Mouse (Mus musculus): ENCODE measurements around the gene Gsg1l.

The Gsg1l gene

DNA sequence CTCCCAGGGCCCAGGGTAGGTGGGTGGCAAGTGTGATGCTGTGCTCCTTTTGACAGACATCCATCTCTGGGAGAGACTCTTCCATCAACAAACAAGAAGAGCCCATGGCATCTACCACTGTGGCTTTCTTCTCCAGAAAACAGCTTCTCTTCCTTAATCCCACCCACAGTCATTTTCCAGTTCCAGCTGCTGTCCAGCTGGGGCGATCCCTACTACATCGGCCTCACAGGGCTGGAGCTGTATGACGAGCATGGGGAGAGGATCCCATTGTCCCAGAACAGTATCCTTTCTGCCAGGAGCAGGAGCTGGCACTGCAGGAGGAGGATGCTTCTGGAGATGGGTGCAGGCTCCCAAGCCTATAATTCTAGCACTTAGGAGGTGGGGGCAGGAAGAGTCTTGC, 213.6 kb downstream of the Gsg1l start:
- no peak for DNase-seq (ENCODE audit: inconsistent ontology term)

DNA sequence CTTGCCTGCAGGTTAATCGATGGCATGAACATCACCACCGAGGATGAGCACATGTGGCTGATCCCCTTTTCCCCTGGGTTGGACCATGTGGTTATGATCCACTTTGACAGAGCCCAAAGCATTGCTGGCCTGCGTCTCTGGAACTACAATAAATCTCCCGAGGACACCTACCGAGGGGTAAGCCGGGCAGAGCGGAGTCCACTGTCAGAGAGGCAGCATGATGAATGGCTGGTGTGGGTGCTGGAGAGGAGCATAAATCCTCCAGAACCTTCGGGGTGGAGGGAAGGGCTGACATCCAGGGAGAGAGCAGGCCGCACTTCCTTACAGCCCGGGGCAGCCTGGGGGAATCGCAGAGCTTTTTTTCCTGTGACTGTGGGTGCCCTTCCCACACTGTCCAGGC, 217.0 kb downstream of the Gsg1l start:
- no peak for DNase-seq (ENCODE audit: inconsistent ontology term)

DNA sequence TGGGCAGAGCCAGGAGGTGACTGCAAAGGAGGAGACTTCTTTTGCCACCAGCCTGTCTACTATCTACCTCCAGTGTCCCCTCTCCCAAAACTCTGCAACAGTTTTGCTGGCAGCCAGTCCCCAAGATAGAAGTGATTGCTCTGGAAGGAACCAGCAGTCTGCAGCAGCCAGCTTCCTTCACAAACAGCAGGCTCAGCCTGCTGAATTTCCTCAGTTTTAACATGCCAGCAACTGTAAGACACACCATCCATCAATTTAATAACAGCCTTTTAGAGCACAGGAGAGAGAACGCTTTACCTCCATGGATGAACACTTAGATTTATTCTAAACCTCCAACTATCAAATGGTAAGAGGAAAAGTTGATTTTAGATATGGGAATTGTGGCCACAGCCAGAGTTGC, 218.2 kb downstream of the Gsg1l start:
- no peak for DNase-seq (ENCODE audit: inconsistent ontology term)

DNA sequence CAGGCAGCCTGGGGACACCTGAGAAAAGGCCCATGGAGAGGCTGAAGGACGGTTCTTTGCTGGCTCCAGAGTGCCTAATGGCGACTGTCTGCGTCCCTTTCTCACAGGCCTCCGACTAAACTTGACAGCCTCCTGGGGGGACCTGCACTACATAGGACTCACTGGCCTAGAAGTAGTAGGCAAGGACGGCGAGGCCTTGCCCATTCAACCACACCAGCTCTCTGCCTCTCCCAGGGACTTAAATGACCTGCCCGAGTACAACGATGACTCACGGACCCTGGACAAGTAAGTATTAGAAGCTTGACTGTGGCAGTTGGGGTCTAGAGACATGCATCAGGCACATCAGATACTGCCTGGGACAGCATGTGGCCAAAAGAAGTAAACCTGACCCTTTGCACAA, 221.8 kb downstream of the Gsg1l start:
- no peak for DNase-seq (ENCODE audit: inconsistent ontology term)

DNA sequence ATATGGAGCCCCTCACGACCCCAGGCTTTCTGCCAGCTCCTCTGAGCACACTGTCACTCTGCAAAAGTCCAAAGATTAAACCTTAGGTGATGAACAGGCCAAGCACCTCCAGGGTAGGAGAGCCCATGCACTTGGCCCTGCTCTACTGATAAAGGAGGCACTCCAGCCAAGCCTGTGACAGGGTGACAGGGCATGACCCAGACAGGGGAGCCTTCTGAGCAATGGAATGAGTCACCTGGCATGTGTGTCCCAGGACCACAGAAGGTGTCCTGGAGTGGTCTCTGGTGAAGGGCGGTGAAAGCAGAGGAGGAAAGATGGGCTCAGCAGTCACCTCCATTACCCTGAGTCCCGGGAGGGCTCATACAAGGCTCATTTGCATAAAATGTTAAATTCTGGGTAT, 222.6 kb downstream of the Gsg1l start:
- no peak for DNase-seq (ENCODE audit: inconsistent ontology term)

DNA sequence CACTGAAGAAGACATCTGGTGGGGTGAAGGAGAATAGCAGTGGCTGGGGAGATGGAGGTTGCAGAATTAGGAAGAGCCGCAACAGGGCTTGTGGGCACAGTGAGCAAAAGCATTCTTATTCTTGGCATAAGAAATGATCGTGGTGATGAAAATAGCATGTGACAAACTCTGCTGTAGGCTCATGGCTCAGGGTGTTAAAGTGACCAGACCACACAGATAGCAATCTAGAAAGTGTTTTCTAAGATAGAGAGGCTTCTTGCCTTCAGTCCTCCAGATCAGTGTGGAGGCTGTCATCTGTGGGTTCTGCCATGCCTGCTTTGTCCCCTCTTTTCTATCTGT, 234.7 kb downstream of the Gsg1l start:
- DNase-seq (ENCODE audit: inconsistent ontology term): peak; percentile 12

DNA sequence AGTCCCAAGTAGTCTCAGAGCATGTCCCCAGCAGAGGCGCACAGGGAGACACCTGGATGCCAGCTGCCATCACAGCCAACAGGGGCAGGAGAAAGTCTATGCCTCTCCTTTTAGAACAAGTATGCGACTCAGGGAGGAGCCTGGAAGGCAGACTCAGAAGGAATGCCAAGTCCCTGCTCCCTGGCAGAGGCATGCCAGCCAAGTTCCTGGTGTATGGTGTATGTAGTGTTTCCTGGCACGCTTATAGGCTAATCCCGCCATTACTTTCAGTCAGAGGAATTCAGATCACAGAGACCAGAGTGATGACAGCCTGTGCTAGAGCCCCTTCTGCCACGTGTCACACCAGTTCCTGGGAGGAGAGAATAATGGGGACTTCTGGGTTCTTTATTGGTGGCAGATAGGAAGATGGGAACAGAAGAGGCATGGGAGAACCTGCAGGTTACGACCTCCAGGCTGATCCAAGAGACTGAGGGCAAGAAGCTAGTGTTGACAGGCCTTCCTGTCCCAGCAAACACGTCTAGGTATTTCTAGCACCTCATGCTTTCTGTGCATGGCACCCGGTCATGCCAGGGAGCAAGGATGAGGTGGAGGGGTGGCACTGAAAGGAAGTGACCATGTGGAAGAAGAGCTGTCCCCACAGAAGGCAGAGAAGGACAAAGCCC, 235.2 kb downstream of the Gsg1l start:
- DNase-seq (ENCODE audit: inconsistent ontology term): peak; percentile 58

DNA sequence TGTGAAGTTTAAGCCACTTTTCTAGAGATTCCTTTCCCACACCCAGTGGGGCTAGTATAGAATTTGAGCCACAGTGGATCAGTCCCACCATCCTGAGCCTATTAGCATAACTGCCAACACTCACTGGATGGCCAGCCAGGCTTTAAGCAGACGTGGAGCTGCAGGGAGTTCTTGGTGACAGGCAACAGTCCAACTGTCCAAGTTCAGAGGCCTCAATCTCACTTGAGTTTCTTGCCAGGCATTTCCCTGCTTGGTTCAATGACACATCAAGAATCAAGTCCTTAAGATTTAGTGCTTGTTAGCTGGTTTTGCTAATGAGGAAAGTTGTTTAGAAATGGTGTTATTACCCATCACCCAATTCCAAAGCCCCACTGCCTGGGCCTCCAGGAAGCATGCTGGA, 236.6 kb downstream of the Gsg1l start:
- DNase-seq (ENCODE audit: inconsistent ontology term): peak; percentile 4

DNA sequence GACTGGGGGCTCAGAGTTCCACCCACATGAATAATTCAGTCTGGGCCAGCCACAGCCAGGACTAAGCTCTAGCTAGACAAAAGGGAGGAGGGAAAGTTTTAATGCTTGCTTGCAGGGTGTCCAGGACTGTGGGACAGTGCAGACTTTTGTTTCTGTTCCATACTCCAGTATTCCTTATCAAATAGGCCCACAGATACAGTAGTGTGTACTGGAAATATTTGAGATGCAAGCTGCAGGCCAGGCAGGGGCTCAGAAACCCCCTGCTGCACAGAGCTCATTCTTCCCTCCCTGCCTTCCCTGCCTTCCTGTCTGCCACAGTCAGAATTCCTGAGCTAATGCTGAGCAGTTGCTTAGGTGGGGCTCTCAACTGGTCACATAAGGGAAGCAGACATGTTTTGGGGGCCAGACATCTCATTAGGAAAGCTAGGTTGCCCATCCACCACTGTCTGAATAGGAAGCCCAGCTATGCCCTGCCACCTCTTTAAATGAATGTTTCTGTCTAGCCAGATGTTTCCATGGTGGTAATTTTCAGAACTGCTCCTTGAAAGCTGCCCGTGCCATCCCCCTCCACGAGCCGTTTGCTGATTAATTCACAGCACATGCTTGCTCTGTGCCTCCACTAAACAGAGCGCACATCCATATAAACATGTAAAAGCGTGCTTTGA, 244.0 kb downstream of the Gsg1l start:
- DNase-seq (ENCODE audit: inconsistent ontology term): no peak

DNA sequence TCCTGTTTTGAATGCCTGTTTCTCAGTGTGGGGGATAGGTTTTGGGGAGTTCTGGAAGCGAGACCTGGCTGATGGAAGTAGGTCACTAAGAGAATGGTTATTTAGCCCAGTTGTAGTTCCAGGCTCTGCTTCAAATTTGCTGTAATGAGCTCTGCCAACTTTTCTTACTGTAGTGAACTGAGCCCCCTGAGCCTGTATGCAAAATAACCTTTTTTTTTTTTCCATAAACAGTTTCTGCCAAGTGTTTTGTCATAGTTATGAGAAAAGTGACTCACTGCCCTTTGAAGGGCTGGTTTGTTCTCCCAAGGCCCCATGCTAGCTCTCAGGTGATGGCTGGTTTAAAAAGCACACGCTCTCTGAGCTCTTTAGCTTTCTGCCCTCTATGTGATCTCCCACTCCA, 248.7 kb downstream of the Gsg1l start:
- no peak for DNase-seq (ENCODE audit: inconsistent ontology term)

DNA sequence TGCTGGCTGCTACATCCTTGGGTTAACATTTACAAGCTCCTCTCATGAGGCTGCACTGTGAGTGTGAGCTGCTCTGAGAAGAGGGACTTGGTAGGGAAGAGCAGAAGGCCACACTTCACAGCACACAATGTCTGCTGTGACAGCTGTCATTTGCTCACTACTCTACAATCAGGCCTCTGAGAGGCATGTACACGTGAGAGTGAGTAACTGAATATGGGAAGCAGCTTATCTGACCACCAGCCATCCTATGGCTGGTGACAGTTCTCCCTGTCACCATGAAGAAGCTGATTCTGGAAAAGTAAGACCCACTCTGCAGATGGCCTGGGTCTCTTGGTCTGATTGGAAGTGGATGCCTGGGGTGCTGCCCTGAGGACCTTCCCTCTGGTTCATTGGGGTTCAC, 249.4 kb downstream of the Gsg1l start:
- DNase-seq (ENCODE audit: inconsistent ontology term): no peak

DNA sequence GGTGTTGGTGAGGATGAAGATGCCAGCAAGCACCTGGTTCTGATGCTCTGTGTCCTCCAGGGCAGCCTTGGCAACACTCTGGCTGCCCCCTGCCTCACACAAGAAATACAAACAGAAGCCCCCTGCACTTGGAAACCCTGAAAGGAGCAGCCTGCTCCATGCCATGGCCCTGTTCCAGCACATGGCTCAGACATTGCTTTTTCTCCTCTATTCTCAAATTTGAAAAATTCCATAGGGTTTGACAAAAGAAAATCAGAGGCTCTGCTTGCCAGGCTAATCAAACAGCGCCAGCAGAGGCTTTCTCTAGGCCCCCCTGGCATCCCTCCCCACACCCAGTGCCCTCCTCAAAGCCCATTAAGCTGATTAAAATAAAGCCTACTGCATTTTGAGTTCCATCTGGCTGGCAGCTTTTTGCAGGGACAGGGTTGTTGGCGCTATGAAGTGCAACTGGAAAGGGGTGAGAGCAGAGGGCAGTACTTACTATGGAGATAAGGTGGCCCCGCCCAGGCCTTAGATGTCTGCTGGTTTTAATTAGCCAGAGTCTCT, 253.0 kb downstream of the Gsg1l start:
- no peak for DNase-seq (ENCODE audit: inconsistent ontology term)

DNA sequence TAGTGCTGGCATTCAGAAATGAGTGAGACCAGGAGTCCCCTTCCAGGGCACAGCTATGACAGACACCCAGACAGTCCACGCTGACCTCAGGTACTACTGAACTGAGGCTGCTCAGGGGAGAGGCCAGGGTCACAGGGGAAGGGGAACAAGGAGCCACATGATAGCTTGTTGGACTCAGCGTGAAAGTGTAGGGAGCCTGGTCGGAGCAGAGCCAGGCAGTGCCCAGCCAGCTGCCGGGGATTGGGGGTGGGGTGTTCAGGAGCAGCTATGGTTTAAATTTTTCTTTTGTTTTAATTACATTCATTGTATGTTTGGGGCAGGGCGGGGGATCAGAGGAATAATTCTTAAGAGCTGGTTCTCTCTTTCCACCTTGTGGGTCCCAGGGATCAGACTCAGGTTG, 253.7 kb downstream of the Gsg1l start:
- DNase-seq (ENCODE audit: inconsistent ontology term): no peak

Measured in Muller cell, postnatal 12 days (primary cell).